Mouse (Mus musculus) c-Kit-negative CD71-positive TER-119-positive erythroid progenitor cells, embryonic 14.5 days (primary cell): ENCODE results near the gene Gm9049.
"Not testable (repeated sequence)": the region's sequence is repeated elsewhere in the genome, so short reads cannot be mapped to it uniquely, and the experiment has no call there.

ENCODE experiments used
- DNase-seq: peaks from one replicate; pipeline ENCODE4 v3.0.0-alpha.2; 2013; ENCODE audit warnings: low read depth, low spot score

The Gm9049 gene

GRCm38 (mm10) chr10:118354005-118354404, at the start of gene Gm9049:
TSS of gene Gm9049 (minus strand) at chr10:118354105.
- not testable (repeated sequence) for DNase-seq

DNA sequence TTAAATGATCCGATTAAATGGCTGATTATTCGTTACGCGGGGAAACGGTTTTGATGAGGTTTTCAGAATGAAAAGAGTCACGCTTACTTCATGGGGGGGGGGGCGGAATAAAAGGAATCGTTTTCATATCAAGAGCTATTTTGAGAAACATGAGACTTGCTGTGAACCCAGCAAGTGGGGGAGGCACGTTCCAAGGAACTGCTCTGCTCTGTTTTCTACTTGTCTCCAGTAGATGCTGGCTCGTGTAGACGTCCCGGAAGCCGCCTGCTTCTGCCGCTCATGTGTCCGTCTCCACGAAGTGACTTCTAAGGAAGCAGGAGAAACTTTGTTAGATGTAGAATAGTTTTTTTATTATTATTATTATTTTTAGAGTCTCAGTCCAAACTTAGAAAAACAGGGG, 46.0 kb upstream of the Gm9049 start:
- DNase-seq = no peak

- peak; percentile 20 for DNase-seq
Observed at GRCm38 (mm10) chr10:118370443-118370842, 16.5 kb upstream of the Gm9049 start.

GRCm38 (mm10) chr10:118369518-118369917, 15.6 kb upstream of the Gm9049 start:
- DNase-seq = no peak

GRCm38 (mm10) chr10:118348579-118348978, 5.3 kb downstream of the Gm9049 start, which contains the start of gene Gm9048:
TSS of gene Gm9048 (minus strand) at chr10:118348679.
- not testable (repeated sequence) for DNase-seq

DNA sequence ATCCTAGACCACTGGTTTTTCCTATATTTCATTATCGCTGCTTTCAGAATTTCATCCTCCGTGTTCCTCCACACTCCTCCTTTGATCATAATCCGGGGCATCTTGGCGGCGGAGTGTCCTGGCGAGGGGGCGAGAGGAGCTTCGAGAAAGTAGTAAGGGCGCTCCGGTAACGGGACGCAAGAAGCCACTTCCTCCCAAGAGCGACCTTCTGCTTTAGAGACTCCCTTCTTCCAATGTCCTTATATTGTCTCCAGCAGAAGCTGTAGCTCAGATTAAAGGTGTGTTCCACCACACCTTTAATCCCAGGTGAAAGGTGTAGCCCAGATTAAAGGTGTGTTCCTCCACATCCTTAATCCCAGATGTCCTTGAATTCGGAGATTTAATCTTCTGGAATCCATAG, 10.8 kb downstream of the Gm9049 start, which contains the start of gene Gm9046:
TSS of gene Gm9046 (minus strand) at position 101 of the 400 bp plus-strand sequence.
- DNase-seq = not testable (repeated sequence)

- not testable (repeated sequence) for DNase-seq
Observed at GRCm38 (mm10) chr10:118337731-118338130, 16.2 kb downstream of the Gm9049 start, which contains the start of gene Gm9045. TSS of gene Gm9045 (minus strand) at chr10:118337831.

GRCm38 (mm10) chr10:118332308-118332707, 21.6 kb downstream of the Gm9049 start, which contains the start of gene Gm9044:
TSS of gene Gm9044 (minus strand) at chr10:118332408.
- DNase-seq = not testable (repeated sequence)

- DNase-seq = not testable (repeated sequence)
Observed at GRCm38 (mm10) chr10:118326869-118327268, 27.0 kb downstream of the Gm9049 start, which contains the start of gene Gm9040. TSS of gene Gm9040 (minus strand) at chr10:118326969.

- no peak for DNase-seq
Observed at GRCm38 (mm10) chr10:118319024-118319423, 34.9 kb downstream of the Gm9049 start.

- not testable (repeated sequence) for DNase-seq
Observed at GRCm38 (mm10) chr10:118302133-118302532, 51.8 kb downstream of the Gm9049 start.
